Mouse (Mus musculus): Measurements from ENCODE around the gene Gpr88. TPM values are rescaled to one million over a fixed set of nuclear protein-coding genes. Genes with fewer than 3 reads are reported as not detected.

Gpr88 gene
- polyA plus RNA-seq, 1 experiment from 2014 or later, result 0.30 TPM

- Histone ChIP-seq H3K9ac (ENCODE audit: low read depth, low read length) (no peak overlapping the region), H3K27me3 (ENCODE audit: insufficient read depth, low read length) (no peaks in the 10 kb centered on the region), H3K4me2 (ENCODE audit: low read length) (no peak overlapping the region), H3K27ac (no peak overlapping the region), H3K9me3 (replicated peaks; ENCODE audit: low read length) (no peaks in the 10 kb centered on the region), H3K4me1 (replicated peaks; ENCODE audit: insufficient read depth, low read length) (peaks cover 7% of the 10 kb centered on the region; the same call in 1 of the 2 replicates), H3K4me3 (replicated peaks; ENCODE audit: low read depth, low read length) (no peak overlapping the region), H3K36me3 (ENCODE audit: insufficient read depth, low read length) (no peaks in the 10 kb centered on the region)
- TF ChIP-seq CTCF (IDR thresholded peaks at IDR 0.05; ENCODE audit: low read depth), result no peak
- DNase-seq (ENCODE audit: low spot score) (no peak), ATAC-seq (replicated peaks; ENCODE audit: low FRiP score, low read depth) (no peak)
- 70% methylated on average over 5 of the region's 5 CpGs for WGBS
Measured at GRCm38 (mm10) chr3:116211639-116212038, 41.7 kb downstream of the Gpr88 start.

- H3K27ac ChIP-seq, result no peak overlapping the region
- peak; percentile 81 for DNase-seq (ENCODE audit: low spot score)
- peaks cover 12% of the 10 kb centered on the region for H3K4me1 ChIP-seq (replicated peaks; ENCODE audit: insufficient read depth, low read length)
- no peak for TF ChIP-seq CTCF (IDR thresholded peaks at IDR 0.05; ENCODE audit: low read depth)
- H3K9ac ChIP-seq (ENCODE audit: low read depth, low read length), result no peak overlapping the region
- H3K27me3 ChIP-seq (ENCODE audit: insufficient read depth, low read length), result no peaks in the 10 kb centered on the region
- H3K4me3 ChIP-seq (replicated peaks; ENCODE audit: low read depth, low read length), result no peak overlapping the region
- no peaks in the 10 kb centered on the region for H3K36me3 ChIP-seq (ENCODE audit: insufficient read depth, low read length)
- 20% methylated on average over 8 of the region's 8 CpGs for WGBS
- no peaks in the 10 kb centered on the region for H3K9me3 ChIP-seq (replicated peaks; ENCODE audit: low read length)
- H3K4me2 ChIP-seq (ENCODE audit: low read length), result peak overlapping the region; percentile 39
- peak; percentile 75; the same call in 1 of the 2 replicates for ATAC-seq (replicated peaks; ENCODE audit: low FRiP score, low read depth)
Measured at GRCm38 (mm10) chr3:116210720-116211121, 42.6 kb downstream of the Gpr88 start.

- H3K9me3 ChIP-seq (replicated peaks; ENCODE audit: low read length), result no peaks in the 10 kb centered on the region
- no peaks in the 10 kb centered on the region for H3K36me3 ChIP-seq (ENCODE audit: insufficient read depth, low read length)
- ATAC-seq (replicated peaks; ENCODE audit: low FRiP score, low read depth) (no peak), DNase-seq (ENCODE audit: low spot score) (no peak)
- WGBS, result 79% methylated on average over 8 of the region's 8 CpGs
- no peak overlapping the region for H3K4me3 ChIP-seq (replicated peaks; ENCODE audit: low read depth, low read length)
- TF ChIP-seq CTCF (IDR thresholded peaks at IDR 0.05; ENCODE audit: low read depth), result peak; percentile 45; the same call in 1 of the 2 replicates
- no peaks in the 10 kb centered on the region for H3K27me3 ChIP-seq (ENCODE audit: insufficient read depth, low read length)
- H3K9ac ChIP-seq (ENCODE audit: low read depth, low read length), result no peak overlapping the region
- peaks cover 16% of the 10 kb centered on the region for H3K4me1 ChIP-seq (replicated peaks; ENCODE audit: insufficient read depth, low read length)
- no peak overlapping the region for H3K4me2 ChIP-seq (ENCODE audit: low read length)
- H3K27ac ChIP-seq, result no peak overlapping the region
Measured at GRCm38 (mm10) chr3:116209214-116209613, 44.1 kb downstream of the Gpr88 start.

GRCm38 (mm10) chr3:116206306-116206834, 46.9 kb downstream of the Gpr88 start:
- WGBS, result 63% methylated on average over 8 of the region's 8 CpGs
- no peaks in the 10 kb centered on the region for H3K9me3 ChIP-seq (replicated peaks; ENCODE audit: low read length)

GRCm38 (mm10) chr3:116205346-116206219, 47.7 kb downstream of the Gpr88 start:
- no peak for TF ChIP-seq CTCF (IDR thresholded peaks at IDR 0.05; ENCODE audit: low read depth)
- 65% methylated on average over 13 of the region's 13 CpGs for WGBS
- no peaks in the 10 kb centered on the region for H3K27me3 ChIP-seq (ENCODE audit: insufficient read depth, low read length)
- peaks cover 10% of the 10 kb centered on the region for H3K4me1 ChIP-seq (replicated peaks; ENCODE audit: insufficient read depth, low read length)
- H3K4me2 ChIP-seq (ENCODE audit: low read length), result no peak overlapping the region
- DNase-seq (ENCODE audit: low spot score), result peak; percentile 55
- peak overlapping the region; percentile 38 for H3K27ac ChIP-seq
- no peak for ATAC-seq (replicated peaks; ENCODE audit: low FRiP score, low read depth)
- no peak overlapping the region for H3K9ac ChIP-seq (ENCODE audit: low read depth, low read length)
- H3K9me3 ChIP-seq (replicated peaks; ENCODE audit: low read length), result no peaks in the 10 kb centered on the region
- no peak overlapping the region for H3K4me3 ChIP-seq (replicated peaks; ENCODE audit: low read depth, low read length)
- no peaks in the 10 kb centered on the region for H3K36me3 ChIP-seq (ENCODE audit: insufficient read depth, low read length)

More at GRCm38 (mm10) chr3:116206306-116206834, 46.9 kb downstream of the Gpr88 start:
- Histone ChIP-seq H3K4me2 (ENCODE audit: low read length) (no peak overlapping the region), H3K4me3 (replicated peaks; ENCODE audit: low read depth, low read length) (no peak overlapping the region), H3K9ac (ENCODE audit: low read depth, low read length) (no peak overlapping the region), H3K4me1 (replicated peaks; ENCODE audit: insufficient read depth, low read length) (peaks cover 16% of the 10 kb centered on the region), H3K27me3 (ENCODE audit: insufficient read depth, low read length) (no peaks in the 10 kb centered on the region), H3K27ac (no peak overlapping the region), H3K36me3 (ENCODE audit: insufficient read depth, low read length) (no peaks in the 10 kb centered on the region)
- ATAC-seq (replicated peaks; ENCODE audit: low FRiP score, low read depth) (no peak), DNase-seq (ENCODE audit: low spot score) (no peak)
- TF ChIP-seq CTCF (IDR thresholded peaks at IDR 0.05; ENCODE audit: low read depth), result no peak

GRCm38 (mm10) chr3:116204643-116205042, 48.7 kb downstream of the Gpr88 start:
- peak overlapping the region; percentile 38 for H3K27ac ChIP-seq
- ATAC-seq (replicated peaks; ENCODE audit: low FRiP score, low read depth), result 0 out of 2 replicates have a peak, but pooled peaks have one; percentile 41

More at GRCm38 (mm10) chr3:116204643-116205042, 48.7 kb downstream of the Gpr88 start:
- DNase-seq (ENCODE audit: low spot score), result no peak
- no peak for TF ChIP-seq CTCF (IDR thresholded peaks at IDR 0.05; ENCODE audit: low read depth)
- Histone ChIP-seq H3K4me2 (ENCODE audit: low read length) (no peak overlapping the region), H3K9me3 (replicated peaks; ENCODE audit: low read length) (no peaks in the 10 kb centered on the region), H3K9ac (ENCODE audit: low read depth, low read length) (no peak overlapping the region), H3K4me1 (replicated peaks; ENCODE audit: insufficient read depth, low read length) (peaks cover 9% of the 10 kb centered on the region), H3K36me3 (ENCODE audit: insufficient read depth, low read length) (no peaks in the 10 kb centered on the region), H3K4me3 (replicated peaks; ENCODE audit: low read depth, low read length) (no peak overlapping the region), H3K27me3 (ENCODE audit: insufficient read depth, low read length) (no peaks in the 10 kb centered on the region)
- 51% methylated on average over 9 of the region's 9 CpGs for WGBS

All from kidney, postnatal 0 days (tissue).